Mouse (Mus musculus) ovary, postnatal 36 days (tissue): ENCODE data around the gene Astn2.
A peak's percentile ranks its signal among the peaks of the same experiment; 100 is the strongest.

ENCODE experiments used
- DNase-seq: peaks from one replicate; pipeline ENCODE4 v3.0.0; 2022; ENCODE audit warnings: low spot score, mixed read lengths

Gene Astn2

DNA sequence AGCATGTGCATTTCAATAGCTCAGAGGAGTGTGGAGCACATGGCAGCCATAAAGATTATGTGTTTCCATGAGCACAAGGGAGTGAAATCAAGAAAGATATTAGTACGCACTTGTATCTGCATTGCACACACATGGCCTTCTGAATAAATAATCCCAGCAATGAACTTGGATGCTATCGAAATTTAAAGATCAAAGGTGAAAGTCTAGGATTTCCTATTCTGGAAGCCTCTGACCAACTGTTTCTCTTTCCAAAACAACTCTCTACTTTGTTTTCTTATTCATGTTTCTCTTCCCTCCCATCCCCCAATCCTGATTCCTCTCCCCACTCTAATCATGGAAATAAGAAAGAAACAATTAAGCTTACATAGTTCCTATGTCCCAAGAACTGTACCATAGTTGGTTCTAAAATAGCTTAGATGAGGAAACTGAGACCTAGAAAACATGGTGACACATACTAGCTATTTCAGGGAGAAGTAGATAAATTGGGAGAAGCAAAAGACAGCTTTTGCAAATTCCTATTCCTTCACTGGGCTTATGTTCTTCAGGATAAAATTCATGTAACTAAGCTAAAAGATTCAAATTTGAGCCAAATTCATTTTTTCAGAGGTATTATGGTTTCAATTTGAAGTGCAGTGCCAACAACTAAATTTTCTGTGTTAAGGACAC, 872.2 kb downstream of the Astn2 start:
- no peak for DNase-seq

DNA sequence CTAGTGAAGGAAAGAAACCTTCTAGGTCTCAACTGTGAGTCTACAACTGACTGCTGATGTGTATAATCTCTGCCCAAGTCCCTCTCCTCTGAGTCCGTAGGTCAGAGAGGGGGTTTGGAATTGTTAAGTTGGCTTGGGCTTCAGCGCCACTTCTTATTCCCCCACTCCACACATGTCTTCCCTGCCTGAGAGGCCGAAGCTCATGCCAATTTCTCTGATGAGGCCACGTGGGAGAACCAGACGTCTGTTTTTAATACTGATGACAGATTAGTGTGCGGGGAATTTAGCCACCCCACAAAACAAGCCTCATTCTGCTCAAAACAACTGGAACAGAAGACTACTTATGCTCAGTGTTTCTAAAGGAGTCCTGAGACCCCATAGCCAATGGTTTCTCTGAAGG, 872.8 kb downstream of the Astn2 start:
- no peak for DNase-seq

DNA sequence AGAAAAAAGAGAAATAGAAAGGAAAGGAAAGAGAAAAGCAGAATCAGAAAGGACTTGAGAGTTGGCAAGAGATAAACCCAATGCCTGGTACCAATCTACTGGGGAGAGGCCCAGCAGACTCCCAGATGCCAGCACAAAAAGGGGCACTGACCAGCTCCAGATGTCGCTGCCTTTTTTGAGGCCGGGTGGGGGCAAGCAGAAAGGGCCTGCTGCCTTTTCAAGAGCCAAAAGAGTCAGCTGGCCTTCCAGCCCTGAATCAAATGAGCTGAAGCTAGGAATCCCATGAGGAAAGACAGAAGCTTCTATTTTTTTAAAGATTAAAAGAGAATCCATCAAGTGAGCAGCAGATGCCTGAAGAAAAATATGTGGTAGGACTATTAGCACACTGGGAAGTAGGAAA, 873.5 kb downstream of the Astn2 start:
- DNase-seq: no peak

DNA sequence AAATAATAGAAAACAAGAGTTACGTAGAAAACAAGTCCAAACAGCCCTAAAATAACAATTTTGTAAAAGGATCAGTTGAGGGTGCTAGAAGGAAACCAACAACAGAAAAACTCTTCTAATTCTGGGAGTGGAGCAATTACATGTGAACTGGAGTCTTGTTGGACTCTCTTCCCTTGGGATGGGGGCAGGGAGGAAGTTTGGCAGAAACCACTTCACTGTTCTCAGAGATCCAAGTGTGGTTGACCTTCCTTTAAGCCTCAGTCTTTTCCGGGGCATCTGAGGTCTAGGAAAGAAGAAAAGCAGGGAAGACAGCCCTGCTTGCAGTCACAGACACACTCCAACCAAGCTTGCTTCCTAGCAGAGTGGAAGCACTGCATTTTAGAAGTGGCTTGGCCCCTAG, 896.3 kb downstream of the Astn2 start:
- peak; percentile 11 for DNase-seq

DNA sequence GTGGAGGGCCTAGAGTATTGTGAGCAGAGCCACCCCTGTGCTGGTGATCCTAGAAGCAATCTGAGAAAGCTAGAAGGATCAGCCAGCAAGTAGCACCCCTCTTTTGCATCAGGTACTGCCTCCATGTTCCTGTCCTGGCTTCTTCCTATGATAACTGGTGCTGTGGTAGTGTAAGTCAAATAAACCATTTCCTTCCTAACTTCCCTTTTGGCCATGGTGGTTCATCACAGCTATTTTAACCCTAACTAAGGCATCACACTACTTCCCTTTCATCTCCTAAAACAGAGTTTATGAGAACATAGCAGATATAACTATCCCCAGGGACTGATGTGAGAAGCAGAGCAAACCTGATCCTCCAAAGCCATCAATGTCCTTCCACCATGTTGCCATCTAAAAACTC, 897.5 kb downstream of the Astn2 start:
- no peak for DNase-seq

DNA sequence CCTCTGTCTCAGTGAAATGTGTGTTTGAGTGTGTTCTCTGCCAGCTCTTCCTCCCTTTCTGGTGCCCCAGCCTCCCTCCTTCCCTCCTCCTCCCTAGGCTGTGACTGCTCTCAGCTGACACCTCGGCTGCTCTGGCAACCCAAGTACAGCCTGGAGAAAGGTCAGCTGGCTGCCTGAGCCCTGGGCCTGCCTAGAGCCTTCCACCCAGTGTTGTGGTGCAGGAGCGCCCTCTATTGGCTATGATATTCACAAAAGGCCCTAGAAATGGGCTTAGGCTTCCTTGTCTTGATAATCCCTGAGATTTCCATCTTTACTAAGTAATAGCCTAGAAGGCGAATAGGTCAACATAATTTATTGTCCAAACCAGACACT, 908.0 kb downstream of the Astn2 start:
- peak; percentile 76 for DNase-seq

DNA sequence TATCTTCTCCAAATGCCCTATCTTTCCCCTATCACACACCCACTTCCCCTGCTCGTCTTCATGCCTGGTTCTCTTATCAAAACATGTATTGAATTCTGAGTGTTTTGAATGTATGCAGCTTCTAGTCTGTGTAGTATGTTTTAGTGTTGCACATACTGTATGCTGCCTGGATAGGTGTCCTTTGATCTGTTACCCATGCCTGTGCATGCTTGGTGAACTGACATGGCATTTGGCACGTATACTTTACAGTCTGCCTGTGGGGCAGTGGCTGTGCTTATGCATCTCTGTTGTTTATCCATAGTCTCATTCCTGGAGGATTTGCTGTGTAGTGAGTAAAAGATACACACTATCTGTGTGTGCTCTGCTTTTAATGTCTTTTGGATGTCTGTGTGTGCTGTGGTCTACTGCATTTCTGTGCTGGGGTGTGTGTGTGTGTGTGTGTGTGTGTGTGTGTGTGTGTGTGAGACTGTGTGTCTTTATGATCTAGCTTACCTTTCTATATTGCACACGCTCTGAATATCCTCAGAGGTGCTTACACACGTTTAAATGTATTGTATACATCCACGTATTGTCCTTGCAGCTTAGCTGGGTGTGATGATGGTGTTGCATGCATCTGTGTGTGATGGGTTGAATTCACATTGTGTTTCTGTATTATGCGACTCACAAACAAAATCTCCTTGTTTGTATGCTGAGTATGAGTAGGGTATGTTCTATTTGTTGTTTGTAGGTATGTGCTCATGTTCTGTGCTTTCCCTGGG, 908.5 kb downstream of the Astn2 start:
- no peak for DNase-seq

DNA sequence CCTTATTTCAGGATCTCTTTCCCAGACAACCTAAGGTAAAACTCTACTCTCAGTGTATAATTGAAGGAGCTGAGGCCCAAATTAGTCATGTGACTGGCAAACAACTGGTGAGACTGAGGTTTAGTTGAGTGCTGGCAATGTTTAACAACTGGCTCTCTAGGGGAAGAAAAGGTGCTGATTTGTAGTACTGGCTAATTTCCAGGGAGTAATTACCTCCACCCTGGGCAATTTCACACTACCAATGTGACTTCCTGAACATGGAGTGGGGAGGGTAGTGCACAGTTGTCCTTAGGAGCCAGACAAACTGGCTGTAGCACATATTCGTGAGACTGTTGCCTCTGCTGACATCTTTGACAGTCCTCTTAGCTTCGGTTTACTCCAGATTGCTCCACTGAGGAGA, 912.9 kb downstream of the Astn2 start:
- DNase-seq: no peak

DNA sequence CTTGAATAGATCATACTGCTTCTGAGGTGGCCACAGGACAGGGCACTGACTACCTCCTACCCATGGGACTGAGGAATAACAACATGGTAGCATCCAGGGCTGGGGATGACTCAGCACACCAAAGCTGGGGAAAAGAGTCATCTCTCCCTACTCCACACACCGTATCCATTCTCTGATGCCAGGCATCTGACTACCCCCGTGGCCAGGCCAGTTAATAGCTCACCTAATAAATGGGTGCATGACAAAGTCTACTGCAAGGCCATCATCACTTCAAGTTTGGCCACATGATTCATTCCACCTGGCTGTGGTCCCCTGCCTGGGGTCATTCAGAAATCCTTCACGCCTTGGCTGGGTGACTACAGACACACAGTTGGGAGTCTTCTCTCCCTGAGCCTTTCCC, 914.7 kb downstream of the Astn2 start:
- DNase-seq: no peak

DNA sequence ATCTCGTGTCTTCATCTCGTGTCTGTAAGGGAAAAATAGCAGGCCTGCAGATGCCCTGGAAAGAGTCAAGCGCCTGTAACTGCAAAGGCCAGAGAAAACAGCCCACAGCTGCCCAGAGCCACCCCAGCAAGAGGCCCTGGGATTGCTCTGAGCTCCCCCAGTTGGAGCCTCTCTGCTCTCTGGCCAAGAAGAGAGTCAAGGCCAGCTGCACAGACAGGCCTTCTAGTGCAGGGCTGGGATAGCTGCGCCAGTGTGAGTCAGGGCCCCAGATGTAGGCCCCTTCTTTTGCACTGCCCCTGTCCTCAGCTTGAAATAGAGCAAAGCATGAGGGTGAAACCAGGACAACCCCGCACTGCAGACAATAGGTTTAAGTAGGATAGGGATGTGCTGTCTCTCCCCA, 922.8 kb downstream of the Astn2 start:
- peak; percentile 19 for DNase-seq

DNA sequence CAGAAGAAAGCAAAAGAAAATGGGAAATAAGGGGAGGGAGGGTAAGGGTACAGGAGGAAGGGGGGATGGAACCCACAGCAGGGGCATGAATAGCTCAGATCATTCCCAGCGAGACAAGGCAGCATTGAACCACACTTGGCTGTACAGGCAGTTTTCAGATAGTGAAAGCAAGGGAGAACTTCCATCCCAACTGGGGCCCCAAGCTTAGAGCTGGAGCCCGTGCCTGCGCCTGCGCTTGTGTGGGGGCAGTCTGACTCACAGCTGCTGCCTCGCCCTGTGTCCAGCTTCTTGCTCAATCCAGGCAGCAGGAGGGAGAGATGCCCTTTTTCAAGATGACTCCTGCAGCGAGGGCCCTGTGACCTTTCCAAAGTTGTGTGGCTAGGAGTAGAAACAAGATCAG, 927.3 kb downstream of the Astn2 start:
- peak; percentile 55 for DNase-seq

DNA sequence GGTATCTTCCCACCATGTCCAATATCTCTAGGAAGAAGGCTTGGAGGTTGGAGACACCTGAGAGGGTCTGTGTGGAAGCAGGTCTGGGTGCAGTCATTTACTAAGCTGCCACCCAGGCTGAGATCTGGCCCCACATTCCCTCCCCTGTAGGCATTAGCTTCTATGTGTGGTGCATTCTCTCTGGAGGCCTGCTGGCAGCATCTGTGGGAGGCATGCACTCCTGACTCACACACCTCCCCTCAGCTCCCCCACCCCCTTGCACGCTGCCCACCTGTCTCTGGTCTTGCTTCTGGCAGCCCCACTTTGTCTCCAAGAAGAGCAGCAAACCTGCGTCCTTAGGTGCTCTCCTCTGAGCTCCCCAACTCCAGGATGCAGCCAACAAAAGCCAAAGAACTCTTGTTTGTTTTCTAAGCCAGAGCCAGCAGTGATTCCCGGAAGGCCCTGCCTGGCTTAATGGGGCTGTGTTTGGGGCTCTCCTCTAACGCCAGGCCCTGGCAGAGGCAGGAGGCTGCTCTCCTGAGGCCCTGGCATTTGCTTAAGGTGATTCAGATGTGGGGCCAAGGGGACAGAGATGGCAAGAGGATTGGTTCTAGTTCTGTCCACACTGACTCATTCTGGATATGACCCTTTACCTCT, 928.4 kb downstream of the Astn2 start:
- no peak for DNase-seq

DNA sequence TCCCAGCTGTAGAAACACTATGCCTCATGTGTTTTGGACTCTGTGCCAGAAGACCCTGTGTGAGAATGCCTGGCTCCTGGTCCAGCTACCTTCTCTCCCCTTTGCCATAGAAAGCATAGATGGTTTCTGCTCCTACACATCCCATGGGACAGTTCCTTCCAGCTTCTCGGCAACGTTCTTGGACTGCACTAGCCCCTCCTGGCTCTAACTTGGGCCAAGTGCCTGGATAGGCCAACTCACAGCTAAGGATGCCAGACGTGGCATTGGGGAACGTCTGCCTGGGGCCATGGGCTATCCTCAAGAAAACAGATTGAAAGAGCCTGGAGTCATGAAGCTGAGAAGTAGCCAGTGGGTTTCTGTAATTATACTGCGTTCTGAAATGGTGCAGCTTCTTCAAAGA, 931.3 kb downstream of the Astn2 start:
- DNase-seq: peak; percentile 7

DNA sequence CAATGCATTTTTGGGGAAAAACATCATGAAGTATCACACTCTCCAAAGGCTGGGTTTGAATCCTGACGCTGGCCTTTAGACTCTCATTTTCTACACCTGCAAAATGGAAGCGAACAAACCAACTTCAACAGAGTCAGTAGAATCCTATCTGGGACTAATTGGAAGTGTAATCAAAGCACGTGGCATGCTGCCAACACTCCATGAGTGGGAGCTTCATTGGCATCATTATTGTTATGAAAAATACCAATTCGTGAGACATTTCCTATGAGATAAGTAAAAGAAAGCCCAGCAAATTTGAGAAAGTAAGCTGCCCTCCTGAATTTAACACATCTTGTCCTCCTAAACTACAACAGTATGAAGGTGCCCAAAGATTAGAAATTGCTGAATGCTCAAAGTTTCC, 955.2 kb downstream of the Astn2 start:
- DNase-seq: peak; percentile 22

DNA sequence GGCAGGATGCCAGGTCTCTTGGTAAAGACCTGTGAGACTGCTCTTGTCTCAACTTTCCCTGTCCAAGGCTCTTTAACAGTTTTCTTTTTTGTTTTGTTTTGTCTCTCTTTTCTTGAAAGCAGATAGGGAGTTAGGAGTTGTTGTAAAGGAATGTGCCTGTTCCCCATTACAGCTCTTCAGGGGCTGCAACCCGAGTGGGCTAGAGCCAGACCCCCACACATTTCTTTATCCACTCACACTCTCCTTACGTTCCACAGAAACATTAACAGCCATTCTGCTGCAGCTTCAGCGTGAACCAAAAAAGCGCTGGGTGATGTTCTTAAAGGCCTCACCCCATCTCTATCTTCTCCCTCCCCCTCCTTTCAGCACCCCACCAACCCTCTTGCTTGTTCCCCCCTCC, 962.7 kb downstream of the Astn2 start:
- DNase-seq: no peak

DNA sequence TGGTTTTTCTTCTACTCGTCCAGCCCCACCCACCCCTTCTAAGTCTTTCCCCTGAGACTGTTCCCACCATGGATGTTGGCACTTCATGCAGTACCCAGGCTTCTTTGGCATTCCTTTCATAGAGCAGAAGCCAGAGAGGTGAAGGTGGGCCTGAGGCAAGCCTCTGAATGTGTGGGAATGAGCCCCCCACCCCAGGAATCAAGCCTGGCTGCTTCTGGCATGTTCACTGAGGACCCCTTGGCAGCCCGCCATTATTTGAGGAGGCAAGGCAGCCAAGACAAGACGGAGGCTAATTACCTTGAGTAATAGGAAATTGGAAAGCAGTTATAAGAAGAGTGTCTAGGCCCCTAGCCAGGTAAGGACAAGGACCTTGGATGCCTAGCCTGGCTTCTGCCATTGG, 973.6 kb downstream of the Astn2 start:
- no peak for DNase-seq

DNA sequence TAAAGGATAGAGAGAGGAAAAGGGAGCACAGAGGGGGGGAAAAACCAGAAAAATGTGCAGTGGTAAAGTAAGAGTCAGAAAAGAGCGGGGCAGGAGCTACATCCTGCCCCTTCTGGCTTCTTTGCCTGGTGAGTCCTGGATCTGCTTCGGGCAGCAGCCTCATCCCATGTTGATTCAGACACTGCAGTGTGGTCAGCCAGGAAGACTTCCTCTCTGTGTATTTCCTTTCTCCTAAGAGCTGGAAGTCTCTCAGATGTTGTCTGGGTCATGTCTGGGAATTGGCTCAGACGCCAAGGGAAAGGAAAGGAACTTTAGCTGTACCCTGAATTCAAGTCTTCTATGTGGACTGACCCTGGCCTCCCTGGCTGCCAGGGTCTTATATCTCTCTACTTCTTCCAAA, 976.9 kb downstream of the Astn2 start:
- no peak for DNase-seq

DNA sequence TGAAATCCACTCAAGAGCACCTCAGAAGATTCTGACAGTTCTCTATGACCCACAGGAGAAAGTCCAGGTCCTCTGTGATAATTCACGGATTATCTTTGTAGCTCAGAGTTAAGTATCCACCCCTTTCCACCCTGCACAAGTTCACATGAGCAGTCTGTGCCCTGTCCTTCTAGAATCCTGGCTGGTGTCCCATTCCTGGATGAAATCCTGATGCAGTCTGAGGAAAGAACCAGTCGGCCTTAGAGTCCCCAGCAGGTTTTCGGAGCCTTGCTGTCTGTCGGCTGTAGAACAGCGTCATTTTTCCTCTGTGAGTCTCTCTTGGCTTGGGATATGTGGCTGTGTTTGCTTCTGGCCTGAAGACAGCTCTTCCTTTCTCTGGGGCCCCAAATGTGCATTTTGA, 978.0 kb downstream of the Astn2 start:
- no peak for DNase-seq

DNA sequence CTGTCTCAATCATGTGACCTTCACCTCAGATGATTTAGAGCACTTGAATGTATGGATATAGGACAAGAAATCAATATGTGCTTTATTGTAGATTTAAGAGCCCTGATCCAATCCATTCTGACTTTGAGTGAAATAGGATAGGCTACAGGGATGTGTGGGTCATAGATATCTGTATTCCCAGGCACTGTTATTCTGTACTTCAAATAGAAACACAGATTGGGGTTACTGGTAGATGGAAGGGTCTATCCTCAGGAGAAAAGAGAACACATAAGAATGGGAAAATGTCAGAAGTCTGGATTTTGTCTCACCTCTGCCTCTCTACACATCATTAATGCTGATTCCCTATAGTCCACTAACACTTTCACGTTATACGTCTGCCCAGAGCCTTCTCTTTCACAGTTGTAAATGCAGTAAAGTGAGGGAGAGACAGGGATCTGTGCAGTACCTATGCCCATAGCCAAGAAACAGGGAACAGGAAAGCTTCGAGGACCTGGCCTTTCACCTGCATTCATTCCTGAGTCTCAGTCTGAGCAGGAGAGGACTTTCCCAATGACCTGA, 981.3 kb downstream of the Astn2 start:
- DNase-seq: no peak

DNA sequence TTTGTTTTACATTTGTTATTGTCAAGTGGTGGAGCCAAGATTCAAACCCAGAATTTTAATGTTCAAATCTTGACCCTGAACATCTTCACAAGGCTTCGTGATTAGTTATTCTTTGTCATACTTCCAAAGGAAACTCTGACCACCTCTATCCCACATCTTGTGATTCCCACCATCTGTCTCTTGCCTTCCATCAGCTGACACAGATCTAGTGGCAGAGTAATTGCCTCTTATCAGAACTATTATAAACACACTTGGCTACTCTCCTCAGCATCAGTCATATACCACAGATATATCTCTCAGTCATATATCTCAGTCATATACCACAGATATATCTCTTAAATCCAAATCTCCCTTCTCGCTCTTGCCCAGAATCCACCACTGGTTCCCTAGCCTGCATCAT, 983.1 kb downstream of the Astn2 start:
- no peak for DNase-seq

DNA sequence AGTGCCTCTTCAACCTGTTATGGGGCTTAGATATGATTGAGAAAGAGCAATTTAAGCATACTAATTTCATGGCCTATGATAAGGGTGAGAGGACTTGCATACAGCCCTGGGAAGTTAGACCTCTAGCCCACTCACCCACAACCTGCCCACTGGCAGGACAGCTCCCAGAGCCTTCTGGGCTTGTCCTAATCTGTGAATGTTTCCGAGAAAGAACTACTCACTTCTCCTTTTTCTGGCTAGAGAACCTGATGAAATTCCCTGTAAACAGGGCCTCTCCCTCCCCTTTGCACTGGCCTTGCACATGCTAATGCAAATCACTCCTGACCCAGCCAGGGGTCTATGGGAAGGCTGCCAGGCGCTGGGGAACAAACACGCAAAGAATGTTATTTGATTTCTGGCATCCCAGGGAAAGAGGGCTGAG, 983.9 kb downstream of the Astn2 start:
- DNase-seq: peak; percentile 64

DNA sequence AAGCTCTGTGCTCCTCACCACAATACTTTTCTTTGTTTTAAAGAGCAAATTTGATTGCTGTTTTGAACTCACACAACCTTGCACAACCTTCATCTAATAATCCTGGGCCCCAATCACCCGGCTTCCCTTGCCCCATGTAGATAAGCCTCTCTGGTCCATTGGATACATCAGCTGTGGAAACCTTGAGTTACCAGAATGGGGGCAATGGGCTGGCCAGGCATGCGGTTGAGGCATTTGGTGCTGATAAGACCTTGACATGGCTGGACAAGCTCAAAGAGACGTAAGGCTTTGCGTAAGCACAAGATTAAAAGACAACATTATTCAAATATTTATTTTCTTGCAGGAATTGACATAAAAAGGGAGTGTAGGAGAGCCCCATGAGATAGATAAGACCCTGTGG, 988.9 kb downstream of the Astn2 start:
- DNase-seq: no peak
